Mouse (Mus musculus) lung, postnatal 0 days (tissue): ENCODE measurements at regions not wholly inside any gene's neighbourhood (a gene's known extent, or its start where the extent isn't known, plus 50 kb on each side); places are given as distances from the start of the nearest gene placed in this dataset.

Experiments used
- ATAC-seq: fragments of 200-750 bp; cut with Nextera tagmentation; 2 replicates; pipeline ENCODE4 v1.8.0; 2017; ENCODE audit warnings: moderate library complexity
- DNase-seq: peaks from one replicate; pipeline ENCODE4 v3.0.0-alpha.2; 2016; ENCODE audit warnings: low spot score
- H3K27ac ChIP-seq: fragments of 300-500 bp; sonication (generic); 2 replicates; pipeline ENCODE4 v1.5.1; 2014; ENCODE audit warnings: antibody characterized with exemption, mild to moderate bottlenecking, low read length, mixed read lengths
- H3K27me3 ChIP-seq: fragments of 300-500 bp; sonication (generic); replicated peaks from 2 replicates; pipeline ENCODE4 v1.6.1; 2014; ENCODE audit warnings: low read length, mixed read lengths; ENCODE audit not compliant: insufficient read depth
- H3K36me3 ChIP-seq: fragments of 300-500 bp; sonication (generic); 2 replicates; pipeline ENCODE4 v1.6.1; 2014; ENCODE audit warnings: low read length, mixed read lengths; ENCODE audit not compliant: insufficient read depth
- H3K4me1 ChIP-seq: fragments of 300-500 bp; sonication (generic); 2 replicates; pipeline ENCODE4 v1.6.1; 2014; ENCODE audit warnings: antibody characterized with exemption, low read depth, low read length, mixed read lengths; ENCODE audit not compliant: insufficient read depth
- H3K4me2 ChIP-seq: fragments of 300-500 bp; sonication (generic); replicated peaks from 2 replicates; pipeline ENCODE4 v1.6.1; 2014; ENCODE audit warnings: low read depth, mild to moderate bottlenecking, low read length, moderate library complexity, mixed read lengths
- H3K4me3 ChIP-seq: fragments of 300-500 bp; sonication (generic); 2 replicates; pipeline ENCODE4 v1.5.1; 2014; ENCODE audit warnings: low read depth, low read length
- H3K9ac ChIP-seq: fragments of 300-500 bp; sonication (generic); replicated peaks from 2 replicates; pipeline ENCODE4 v1.6.1; 2014; ENCODE audit warnings: low read depth, mild to moderate bottlenecking
- H3K9me3 ChIP-seq: fragments of 300-500 bp; sonication (generic); 2 replicates; pipeline ENCODE4 v1.6.1; 2016; ENCODE audit warnings: low read length, mixed read lengths
- CTCF ChIP-seq: IDR thresholded peaks from 2 replicates; pipeline ENCODE4 v1.5.1; 2016; ENCODE audit warnings: antibody characterized with exemption, mild to moderate bottlenecking
- EP300 ChIP-seq: IDR thresholded peaks from 2 replicates; pipeline ENCODE4 v1.6.1; 2016; ENCODE audit warnings: antibody characterized with exemption, mild to moderate bottlenecking, control low read depth
- whole genome bisulfite sequencing: fragments of 180-500 bp; shearing (Covaris S2); extraction: QIAGEN DNeasy Blood & Tissue Kit; methylation state at CpG from one replicate; pipeline ENCODE4 v1.1.7; 2014; 5-methylcytosine and 5-hydroxymethylcytosine counted together

DNA sequence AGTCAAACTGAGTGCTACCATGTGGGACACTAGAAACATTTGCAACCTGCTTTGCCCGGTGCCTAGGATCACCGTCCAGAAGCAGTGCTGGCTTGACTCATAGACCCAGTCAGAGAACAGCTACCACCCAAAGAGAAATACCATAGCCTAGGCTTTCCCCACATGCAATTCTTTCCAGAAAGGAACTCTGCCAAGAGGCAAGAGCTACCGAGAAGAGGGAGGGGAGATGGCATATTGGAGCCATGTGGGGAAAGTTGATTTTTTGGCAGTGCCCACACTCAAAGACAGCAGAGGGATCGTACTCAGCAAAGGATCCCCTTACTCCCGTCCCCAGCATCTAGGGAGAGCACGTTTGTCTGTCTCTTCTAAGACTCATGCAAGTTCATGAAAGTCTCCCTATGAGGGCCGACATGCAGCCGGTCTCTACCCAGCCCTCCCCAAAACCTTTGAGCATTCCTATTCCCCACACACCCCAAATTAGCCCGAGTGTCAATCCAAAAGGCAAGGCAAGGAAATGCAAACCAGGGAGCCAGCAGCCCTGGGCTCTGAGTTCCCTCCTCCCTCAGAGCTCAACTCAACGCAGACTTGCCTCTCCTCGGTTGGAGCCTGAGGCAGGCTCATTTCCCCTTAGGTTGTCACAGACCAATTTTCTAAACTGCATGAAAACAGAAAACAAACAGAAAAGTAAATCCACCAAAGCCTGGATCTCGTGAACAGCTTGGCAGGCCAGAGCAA, 116.2 kb upstream of the Pkdcc start:
- H3K27ac ChIP-seq = no peak overlapping the region
- no peak overlapping the region for H3K4me3 ChIP-seq
- ATAC-seq (no peak), DNase-seq (no peak)
- H3K27me3 ChIP-seq = no peaks in the 10 kb centered on the region
- no peak overlapping the region for H3K9ac ChIP-seq
- H3K36me3 ChIP-seq = no peaks in the 10 kb centered on the region
- no peak for TF ChIP-seq CTCF
- TF ChIP-seq EP300 = no peak
- 72% methylated on average over 12 of the region's 12 CpGs for WGBS
- H3K4me2 ChIP-seq = no peak overlapping the region
- no peaks in the 10 kb centered on the region for H3K9me3 ChIP-seq
- no peaks in the 10 kb centered on the region for H3K4me1 ChIP-seq

DNA sequence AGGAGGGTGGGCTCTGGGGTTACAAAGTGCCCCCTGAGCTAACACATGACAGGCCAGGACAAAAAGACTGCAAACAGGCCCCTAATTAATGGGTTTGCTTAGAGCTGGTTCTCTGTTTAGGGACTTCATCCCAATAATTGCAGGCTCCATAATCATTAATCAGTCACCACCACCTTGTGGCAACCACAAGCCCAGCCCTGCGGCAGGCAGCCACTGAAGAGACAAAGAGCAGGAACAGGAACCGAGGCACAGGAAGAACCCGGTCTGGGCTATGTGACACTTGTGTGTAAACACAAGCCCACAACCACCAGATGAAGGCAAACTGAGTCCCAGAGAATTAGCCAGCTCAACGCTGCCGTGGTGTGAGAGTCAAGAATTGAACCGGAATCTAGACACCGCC, 114.1 kb upstream of the Pkdcc start:
- Histone ChIP-seq H3K9ac (no peak overlapping the region), H3K4me2 (no peak overlapping the region), H3K9me3 (no peaks in the 10 kb centered on the region), H3K4me3 (no peak overlapping the region), H3K27me3 (no peaks in the 10 kb centered on the region), H3K27ac (no peak overlapping the region), H3K4me1 (no peaks in the 10 kb centered on the region), H3K36me3 (no peaks in the 10 kb centered on the region)
- no peak for ATAC-seq
- DNase-seq = no peak
- TF ChIP-seq CTCF (no peak), EP300 (no peak)
- WGBS = 62% methylated on average over 7 of the region's 7 CpGs

DNA sequence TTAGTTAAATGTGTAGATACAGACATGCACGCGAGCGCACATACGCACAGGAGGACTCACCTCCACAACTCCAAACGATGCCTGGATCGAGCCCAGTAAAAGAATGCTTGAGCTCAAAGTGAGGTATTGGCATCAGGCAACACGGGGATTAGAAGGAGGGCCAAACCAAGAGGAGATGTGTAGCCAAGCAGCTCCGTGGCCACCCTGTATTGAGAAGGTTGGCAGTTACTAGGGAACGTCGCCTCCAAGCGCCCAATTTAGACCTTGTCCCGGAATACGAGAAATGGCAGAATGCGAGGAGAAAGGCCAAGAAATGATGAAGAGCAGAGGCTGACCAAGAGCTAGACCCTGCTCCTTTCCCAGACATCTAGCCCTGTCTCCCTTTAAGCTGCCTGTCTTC, 113.3 kb upstream of the Pkdcc start:
- ATAC-seq (no peak), DNase-seq (no peak)
- no peak for TF ChIP-seq CTCF
- TF ChIP-seq EP300 = no peak
- H3K4me2 ChIP-seq = no peak overlapping the region
- no peaks in the 10 kb centered on the region for H3K9me3 ChIP-seq
- H3K4me1 ChIP-seq = no peaks in the 10 kb centered on the region
- no peak overlapping the region for H3K9ac ChIP-seq
- H3K4me3 ChIP-seq = no peak overlapping the region
- H3K27me3 ChIP-seq = no peaks in the 10 kb centered on the region
- H3K36me3 ChIP-seq = no peaks in the 10 kb centered on the region
- WGBS = 91% methylated on average over 14 of the region's 14 CpGs
- H3K27ac ChIP-seq = no peak overlapping the region

DNA sequence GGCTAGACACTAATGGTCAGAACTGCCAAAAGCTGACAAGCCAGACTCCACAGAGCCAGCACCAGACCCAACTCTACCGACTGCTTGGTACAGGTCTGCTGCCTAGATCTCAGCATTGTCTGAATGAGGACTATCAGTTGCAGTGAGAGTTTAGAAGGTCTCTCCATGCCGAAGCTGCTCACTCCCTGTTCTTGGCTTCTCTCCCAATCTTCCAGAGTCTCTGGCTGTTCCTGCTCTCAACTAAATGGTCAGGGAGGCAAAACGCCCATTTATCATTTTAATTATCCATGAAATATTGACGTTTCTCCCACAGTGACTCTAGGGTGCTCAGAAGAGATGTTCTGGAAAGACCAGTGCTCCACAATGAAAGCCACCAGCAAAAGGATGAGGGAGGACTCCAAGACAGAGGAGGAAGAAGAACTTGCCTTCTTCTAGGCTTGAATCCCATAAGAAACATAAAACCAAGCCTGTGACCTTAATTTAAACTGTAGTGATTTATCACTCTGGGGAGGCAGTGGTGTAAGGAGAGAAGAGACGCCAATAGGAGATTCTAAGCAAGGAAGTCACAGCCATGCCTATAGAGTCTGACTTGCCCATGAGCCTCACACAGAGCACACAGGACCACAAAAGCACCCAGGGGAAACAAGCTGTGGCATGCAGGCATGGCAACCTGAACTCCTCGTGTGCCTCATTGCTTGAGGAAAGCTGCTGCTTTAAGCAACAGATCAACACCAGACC, 112.2 kb upstream of the Pkdcc start:
- Histone ChIP-seq H3K9ac (no peak overlapping the region), H3K36me3 (no peaks in the 10 kb centered on the region), H3K4me2 (no peak overlapping the region), H3K4me1 (no peaks in the 10 kb centered on the region), H3K4me3 (no peak overlapping the region), H3K27me3 (no peaks in the 10 kb centered on the region), H3K9me3 (no peaks in the 10 kb centered on the region), H3K27ac (no peak overlapping the region)
- TF ChIP-seq CTCF (no peak), EP300 (no peak)
- DNase-seq (no peak), ATAC-seq (no peak)
- 53% methylated on average over 6 of the region's 6 CpGs for WGBS

DNA sequence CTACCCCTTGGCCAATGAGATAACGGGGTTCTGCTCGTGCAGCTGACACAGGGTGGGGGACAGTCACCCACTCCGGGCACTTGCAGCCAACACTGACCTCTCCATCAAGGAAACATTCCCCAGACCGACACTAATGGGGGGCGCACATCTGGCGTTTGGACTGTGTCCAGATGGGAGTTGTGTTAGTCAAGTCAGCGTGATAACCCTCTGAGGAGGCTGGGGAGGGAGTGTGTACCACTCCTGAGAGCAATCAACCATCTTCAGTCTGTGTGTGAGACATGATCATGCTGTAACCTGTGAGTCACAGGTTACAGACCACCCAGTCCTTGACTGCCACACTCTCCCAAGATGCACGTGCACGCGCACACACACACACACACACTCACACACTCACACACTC, 106.9 kb upstream of the Pkdcc start:
- no peak overlapping the region for H3K4me2 ChIP-seq
- no peak for TF ChIP-seq EP300
- no peak for TF ChIP-seq CTCF
- ATAC-seq = no peak

DNA sequence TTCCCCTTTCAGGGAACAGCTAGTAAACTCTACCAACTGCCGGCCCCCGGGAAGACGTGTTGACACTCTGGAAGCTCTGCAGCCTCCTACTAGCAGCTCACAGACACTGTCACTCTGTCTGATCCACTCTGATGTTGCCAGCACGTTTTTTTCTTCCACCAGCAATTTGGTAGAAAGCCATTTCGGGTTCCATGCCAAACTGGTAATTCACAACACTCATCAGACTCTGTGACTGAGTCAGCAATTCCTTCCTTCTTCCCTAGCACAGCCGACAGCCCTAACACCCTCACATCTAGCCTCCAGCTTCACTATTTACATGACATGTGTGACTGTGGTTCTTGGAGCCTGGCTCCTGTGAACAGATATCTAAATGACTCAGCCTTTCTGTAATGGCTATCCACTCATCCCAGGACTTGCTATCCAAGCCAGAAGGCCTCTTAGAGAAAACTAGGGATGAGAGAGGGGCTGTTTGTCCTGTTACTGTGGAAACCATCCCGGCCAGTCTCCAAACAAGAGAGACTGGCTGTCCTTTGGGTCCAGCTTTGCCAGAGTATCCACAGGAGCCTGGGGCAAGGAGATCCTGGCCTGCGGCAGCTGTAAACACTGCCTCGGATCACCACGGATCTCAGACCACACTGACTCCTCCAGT, 105.2 kb upstream of the Pkdcc start:
- Histone ChIP-seq H3K4me3 (no peak overlapping the region), H3K36me3 (no peaks in the 10 kb centered on the region), H3K4me1 (no peaks in the 10 kb centered on the region), H3K9me3 (no peaks in the 10 kb centered on the region), H3K4me2 (no peak overlapping the region), H3K27ac (no peak overlapping the region), H3K27me3 (no peaks in the 10 kb centered on the region), H3K9ac (no peak overlapping the region)
- peak; percentile 80 for DNase-seq
- peak; percentile 89 for ATAC-seq
- 32% methylated on average over 10 of the region's 10 CpGs for WGBS
- TF ChIP-seq EP300 (no peak), CTCF (no peak)

More for the DNA sequence above, 106.9 kb upstream of the Pkdcc start:
- Histone ChIP-seq H3K9me3 (no peaks in the 10 kb centered on the region), H3K4me3 (no peak overlapping the region), H3K4me1 (no peaks in the 10 kb centered on the region), H3K36me3 (no peaks in the 10 kb centered on the region), H3K27me3 (no peaks in the 10 kb centered on the region), H3K27ac (no peak overlapping the region), H3K9ac (no peak overlapping the region)
- DNase-seq = no peak
- 22% methylated on average over 10 of the region's 10 CpGs for WGBS
